Mouse (Mus musculus) common myeloid progenitor, adult 5-6 weeks (primary cell): ENCODE measurements around the gene Ltbr. TPM values are rescaled to one million over a fixed set of nuclear protein-coding genes. Genes with fewer than 3 reads are reported as not detected.
A peak's percentile ranks its signal among the peaks of the same experiment; 100 is the strongest.

Source experiments
- ATAC-seq: replicated peaks from 2 replicates; pipeline ENCODE4 v1.8.0; 2016; ENCODE audit warnings: low read depth, mild to moderate bottlenecking, moderate TSS enrichment, inconsistent platforms; ENCODE audit not compliant: poor library complexity, severe bottlenecking
- total RNA-seq: library from RNA; stranded (forward); fragments of 200-1000, 187-1606 nt; gene quantifications from 2 replicates; pipeline ENCODE4 v1.2.3, GENCODE M21; 2017

The Ltbr gene
- total RNA-seq, 1 experiment from 2014 or later = 23.2 TPM

DNA sequence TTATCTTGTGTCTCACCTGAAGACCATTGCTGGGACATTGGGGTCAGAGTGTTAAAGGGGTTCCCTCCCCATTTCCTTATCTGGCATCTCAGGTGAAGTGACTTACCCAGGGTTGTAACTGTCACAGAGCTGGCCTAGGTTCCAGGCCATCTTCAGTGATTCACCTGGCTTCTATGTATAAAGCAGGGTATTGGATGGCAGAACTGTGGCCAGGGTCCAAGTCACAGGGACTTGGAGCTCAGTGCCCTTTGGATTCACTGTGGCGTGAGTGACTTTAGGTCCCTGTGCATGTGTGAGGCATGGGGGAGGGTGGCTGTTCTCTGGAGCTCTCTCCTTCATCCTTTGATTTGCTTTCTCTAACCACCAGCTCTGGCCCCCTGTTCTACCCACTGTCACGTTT, 32.3 kb upstream of the Ltbr start:
- no peak for ATAC-seq

DNA sequence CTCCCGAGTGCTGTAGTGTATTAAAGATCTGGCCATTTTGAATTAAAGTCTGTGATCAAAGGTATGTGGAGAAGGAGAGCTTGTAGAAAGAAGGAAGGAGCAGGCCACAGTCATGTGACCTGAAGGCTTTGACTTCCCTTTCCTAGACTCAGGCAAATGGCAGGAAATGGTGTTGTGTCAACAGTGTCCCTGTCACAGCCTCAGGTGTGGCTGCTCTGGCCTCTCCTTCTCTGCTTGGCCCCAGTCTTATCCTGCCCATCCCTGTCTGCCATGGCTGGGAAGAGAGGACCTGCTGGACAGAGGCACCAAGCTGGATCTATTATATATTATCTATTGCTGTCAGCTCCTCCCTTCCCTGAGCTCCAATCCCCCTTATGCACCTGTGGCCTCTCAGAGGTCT, 31.9 kb upstream of the Ltbr start:
- peak; percentile 37 for ATAC-seq

GRCm38 (mm10) chr6:125344866-125345265, 31.2 kb upstream of the Ltbr start:
- no peak for ATAC-seq

DNA sequence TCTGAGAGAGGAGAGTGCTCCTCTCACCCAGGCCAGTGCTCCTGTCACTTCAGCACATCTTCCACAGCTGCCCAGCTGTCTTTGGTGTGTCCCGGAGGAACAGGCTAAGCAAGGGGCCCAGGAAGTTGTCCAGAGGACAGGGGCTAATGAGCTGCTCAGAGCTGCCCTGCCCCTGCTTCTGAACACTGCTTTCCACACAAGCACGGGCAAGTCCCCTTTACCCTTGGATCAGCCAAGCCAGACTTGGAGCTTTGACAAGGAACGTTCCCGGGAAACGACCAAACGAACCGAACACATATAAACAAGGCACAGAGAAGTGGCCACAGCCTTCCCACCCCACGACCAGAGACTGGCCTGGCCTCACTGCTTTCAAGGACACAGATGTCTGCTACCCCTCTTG, 30.4 kb upstream of the Ltbr start:
- no peak for ATAC-seq

GRCm38 (mm10) chr6:125342198-125342597, 28.5 kb upstream of the Ltbr start:
- ATAC-seq = peak; percentile 28

DNA sequence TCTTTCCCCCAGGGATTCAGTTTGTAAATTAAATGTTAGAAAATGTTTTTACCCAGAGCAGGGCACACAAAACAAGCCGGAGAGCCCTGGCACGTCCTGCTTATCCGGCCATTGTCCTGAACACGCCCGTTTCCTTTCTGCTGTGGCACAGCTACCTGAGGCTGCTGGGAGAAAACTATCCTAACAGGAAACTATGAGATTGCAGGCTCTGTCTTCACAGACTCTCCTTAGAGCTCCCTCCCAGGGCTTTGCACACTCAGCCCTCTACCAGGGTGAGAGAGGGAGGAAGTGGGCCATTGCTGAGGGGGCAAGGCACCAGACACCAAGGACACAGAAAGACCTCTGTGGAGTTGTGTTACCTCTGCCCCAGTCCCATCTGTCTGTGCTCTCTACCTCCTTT, 26.6 kb upstream of the Ltbr start:
- peak; percentile 37 for ATAC-seq

DNA sequence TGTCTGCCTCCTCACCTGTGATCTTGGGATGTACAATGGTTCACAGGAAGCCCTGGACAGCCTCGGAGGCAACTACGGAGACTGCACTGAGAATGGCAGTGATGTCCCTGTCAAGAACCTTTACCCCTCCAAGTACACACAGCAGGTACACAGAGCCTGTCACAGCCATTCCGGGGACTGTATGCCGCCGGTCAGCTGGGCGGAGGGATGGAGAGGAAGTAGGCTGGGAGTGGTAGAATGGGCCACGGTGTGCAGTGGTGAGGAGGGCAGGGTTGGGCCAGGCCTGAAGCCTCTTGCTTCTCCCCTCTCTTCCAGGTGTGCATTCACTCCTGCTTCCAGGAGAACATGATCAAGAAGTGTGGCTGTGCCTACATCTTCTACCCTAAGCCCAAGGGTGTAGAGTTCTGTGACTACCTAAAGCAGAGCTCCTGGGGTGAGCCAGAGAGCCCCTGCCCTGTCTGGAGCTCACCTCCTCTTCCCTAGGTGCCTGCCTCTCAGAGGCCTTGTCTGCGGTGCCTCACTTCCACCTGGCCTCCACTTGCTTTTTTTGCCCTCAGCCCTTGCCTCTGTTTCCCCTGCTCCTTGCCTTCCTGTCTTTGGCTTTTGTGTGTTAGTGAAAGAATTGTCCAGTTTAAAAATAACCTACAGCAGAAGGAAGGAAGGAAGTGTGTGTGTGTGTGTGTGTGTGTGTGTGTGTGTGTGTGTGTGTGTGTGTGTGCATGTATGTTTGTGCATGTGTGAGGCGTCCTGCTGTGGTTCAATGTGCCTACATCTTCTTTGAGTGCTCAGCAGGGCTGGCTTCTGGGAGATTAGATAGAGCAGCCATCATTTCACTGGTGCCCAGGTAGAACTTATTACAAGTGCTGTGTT, 25.3 kb upstream of the Ltbr start:
- no peak for ATAC-seq

DNA sequence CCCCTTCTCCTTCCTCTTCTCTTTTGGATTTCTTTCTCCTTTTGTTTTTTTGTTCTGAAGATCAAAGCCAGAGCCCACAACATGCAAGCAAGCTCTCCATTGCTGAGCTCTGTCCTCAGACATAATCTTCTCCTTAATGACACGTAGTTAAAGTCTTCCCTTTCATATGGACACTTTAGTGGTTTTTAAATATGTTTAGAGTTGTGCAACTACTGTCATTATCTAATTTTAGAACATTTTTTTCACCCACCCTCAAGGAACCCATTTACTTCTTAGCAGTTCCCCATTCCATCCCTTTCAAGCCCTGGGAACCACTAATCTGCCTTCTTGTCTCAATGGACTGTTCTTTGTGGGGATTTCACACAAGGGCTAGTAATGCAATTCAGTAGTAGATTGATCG, 20.7 kb upstream of the Ltbr start:
- peak; percentile 26 for ATAC-seq

DNA sequence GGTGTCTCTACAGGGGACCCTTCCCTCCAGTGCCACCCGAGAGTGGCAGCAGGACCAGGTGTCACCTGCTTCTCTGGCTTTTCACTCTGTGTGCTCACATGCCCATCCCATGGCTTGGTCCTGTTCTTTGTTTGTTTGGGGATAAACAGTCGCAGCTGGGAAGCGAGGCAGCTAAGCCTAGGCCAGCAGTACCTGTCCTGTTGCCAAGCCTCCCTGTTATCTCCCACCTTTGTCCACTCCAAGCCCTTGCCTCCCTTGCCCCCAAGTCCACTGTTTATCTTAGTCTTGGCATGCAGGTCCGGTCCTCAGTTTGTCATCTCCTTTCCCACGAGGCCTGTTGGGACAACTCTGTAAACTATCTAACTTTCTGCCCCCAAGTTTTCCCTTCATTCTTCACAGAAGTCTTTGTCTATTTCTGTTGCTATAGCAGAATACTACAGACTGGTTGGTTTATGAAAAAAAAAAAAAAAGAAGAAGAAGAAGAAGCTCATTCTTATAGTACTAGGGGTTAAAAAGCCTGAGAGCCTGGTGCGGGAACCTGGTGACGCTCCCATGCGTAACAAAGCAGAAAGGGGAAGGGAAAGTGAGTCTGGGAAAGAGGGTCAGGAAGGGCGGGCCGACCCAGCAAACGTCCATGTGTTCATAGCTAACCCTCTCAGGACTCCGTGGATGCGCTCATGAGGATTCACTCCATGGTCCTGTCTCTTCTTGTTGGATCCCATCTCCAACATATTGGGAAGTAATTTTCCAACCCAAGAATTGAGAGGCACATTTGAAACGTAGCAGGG, 19.6 kb upstream of the Ltbr start:
- ATAC-seq = peak; percentile 69

DNA sequence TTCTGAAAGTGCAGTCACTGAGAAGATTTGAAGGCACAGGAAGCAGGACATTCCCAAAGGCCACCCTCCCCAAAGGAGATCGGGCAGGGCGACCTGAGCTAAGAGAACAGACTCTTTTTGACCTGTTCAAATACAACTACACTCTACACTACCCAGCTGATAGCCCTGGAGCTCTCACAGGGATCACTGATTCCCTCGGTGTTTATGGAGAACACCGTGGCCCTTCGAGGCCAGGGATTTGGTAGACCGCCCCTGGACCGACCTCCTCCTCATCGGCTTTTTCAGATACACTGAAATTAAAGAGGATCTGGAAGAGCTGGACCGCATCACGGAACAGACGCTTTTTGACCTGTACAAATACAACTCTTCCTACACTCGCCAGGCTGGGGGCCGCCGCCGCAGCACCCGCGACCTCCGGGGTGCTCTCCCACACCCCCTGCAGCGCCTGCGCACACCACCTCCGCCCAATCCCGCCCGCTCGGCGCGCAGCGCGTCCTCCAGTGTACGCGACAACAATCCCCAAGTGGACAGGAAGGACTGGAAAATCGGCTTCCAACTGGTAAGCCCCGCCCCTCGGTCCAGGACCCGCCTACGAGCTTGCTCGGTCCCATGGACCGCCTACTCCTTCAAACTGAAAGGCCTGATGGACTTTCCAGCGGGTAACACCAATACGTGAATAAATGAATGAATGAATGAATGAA, 17.1 kb upstream of the Ltbr start:
- ATAC-seq = peak; percentile 72

DNA sequence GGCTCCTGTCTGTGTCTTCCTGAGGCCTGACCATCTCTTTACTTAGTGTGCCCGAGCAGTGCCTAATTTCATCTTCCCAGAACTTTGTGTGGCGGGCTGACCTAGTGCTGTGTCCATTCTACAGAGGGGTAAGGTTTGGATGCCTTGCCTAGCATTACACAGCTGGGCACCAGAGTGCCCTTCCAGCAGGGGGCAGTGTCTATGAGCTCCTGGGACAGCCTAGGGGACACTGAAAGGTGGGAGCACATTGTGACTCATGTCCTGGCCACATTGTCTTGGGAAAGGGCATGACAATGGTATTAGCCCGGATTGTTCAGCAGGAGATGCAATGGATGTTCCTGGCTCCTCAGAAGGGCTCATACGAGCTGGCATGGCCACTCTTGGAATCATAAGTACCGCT, 14.6 kb upstream of the Ltbr start:
- 0 out of 2 replicates have a peak, but pooled peaks have one; percentile 35 for ATAC-seq

DNA sequence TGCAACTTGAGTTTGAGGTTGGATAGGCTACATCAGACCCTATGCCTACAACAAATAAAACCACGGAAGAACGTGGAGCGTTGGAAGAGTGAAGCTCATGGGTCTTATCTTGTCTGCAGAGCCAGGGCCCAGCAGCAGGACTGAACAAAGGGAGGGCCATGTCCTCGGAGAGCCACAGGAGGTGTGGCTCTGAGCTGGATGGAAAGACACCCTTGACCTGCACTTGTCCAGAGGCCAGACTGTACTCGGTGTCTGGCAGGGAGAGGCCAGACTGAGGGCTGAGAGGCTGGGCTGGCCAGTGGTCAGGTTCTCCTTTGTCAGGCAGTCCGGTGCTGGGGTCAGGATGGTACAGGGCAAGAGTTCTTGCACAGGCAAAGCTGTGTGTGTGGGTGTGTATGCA, 11.7 kb upstream of the Ltbr start:
- ATAC-seq = no peak

GRCm38 (mm10) chr6:125323547-125323946, 9.9 kb upstream of the Ltbr start:
- no peak for ATAC-seq

DNA sequence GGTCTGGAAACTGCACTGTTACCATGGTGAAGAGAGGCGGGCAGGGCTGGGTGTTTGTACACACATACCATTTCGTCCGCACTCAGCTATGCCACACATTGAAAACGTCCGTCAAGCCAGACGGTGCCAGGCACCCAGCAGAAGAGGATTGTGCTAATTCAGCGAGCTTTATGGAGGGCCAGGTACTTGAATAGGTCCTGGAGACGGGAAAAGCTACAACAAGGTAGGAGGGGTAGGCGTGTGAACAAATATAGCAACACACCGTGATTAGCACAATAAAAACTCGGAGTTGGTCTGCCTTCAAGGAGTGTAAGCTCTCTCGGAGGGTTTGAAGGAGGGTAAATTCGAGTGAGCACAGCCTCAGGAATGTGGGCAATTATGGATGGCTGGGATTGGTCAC, 9.1 kb upstream of the Ltbr start:
- no peak for ATAC-seq

DNA sequence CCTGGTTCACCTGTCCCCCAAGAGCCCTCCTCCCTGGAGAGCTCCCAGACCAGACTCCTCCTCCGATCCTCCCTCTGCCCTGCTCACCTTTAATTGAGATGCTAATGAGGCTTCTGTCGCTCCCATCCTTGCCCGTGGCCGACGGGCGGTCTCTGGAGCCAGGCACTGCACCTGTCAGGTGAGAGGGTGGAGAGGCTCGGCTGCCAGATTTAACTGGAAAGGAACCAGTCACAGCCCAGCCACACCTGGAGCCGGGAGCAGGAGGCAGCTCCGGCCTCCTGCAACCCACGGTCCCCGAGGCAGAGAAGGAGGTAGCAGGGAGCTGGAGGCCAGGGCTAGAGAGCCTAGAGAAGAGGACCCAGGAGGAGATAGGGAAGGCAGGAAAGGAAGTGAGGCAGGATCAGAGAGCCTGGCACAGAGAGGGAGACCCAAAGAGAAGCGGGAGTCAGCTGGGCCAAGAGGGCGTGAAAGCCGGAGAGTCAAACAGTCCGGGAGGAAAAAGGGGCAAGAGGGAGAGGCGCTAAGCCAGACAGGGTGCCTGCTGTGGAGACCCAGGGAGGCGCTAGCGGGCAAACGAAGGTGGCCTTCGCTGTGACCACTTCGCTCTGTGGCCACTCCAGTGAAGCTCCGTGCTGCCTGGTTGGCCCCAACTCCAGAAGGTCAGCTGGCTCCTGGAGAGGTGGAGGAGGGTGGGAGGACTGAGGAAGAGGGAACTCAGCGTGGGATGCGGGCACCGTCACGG, 7.6 kb upstream of the Ltbr start:
- peak; percentile 11; the same call in 1 of the 2 replicates for ATAC-seq

DNA sequence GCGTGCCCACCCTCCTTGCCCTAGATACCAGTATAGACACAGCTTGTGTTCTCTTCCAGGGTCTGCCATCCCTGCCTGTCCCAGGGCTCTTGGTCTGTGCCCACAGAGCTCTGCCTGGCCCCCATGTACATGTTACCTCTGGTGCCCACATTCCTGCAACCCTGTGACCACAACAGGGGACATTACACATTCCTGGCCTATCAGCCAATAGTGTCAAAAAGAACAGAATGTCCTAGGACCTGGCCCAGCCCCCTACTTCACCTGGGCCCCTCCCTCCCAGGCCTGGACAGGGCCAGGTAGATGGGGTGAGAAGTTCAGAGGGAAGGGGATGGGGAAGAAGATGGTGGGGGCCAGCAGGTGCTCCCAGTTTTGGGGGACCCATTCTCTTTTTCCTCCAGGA, 6.6 kb upstream of the Ltbr start, which contains the start of gene Scnn1a:
Scnn1a (plus strand) TSS at position 337 of the 400 bp plus-strand sequence.
- no peak for ATAC-seq

DNA sequence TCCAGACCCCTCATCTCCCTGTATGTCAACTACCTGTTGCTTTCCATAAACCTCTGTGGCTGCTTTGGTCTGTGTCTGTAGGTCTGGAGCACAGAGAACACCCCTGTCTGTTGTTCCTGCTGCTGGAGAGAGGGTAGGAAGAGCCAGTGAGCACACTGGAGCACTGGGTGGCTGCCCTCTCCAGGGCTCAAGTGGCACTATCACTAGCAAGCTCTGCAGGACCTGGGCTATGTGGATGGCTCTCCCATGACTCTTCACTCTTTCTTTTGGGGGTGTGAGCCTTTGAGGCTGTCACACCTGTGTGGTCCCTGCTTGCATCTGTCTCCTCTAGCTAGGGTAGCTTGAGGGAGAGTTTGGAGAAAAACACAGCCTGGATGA, 6.2 kb upstream of the Ltbr start:
- ATAC-seq = no peak

- ATAC-seq = no peak
Observed at GRCm38 (mm10) chr6:125318981-125319918, 5.6 kb upstream of the Ltbr start.

GRCm38 (mm10) chr6:125317077-125317476, 3.4 kb upstream of the Ltbr start:
- ATAC-seq = no peak
